Mouse (Mus musculus) R1 (cell line): Measurements from ENCODE around the gene Lepr.

Source experiments
- DNase-seq: peaks from one replicate; pipeline ENCODE4 v3.0.0-alpha.2; 2018; ENCODE audit warnings: low read depth, low spot score

Lepr gene

GRCm38 (mm10) chr4:101717367-101718121 is at the start of gene Lepr:
Gene Lepr, plus strand, starts transcription at chr4:101717404.
- peak; percentile 56 for DNase-seq

GRCm38 (mm10) chr4:101669161-101669560 is 48.0 kb upstream of the Lepr start:
- no peak for DNase-seq

GRCm38 (mm10) chr4:101669811-101670210 is 47.4 kb upstream of the Lepr start:
- no peak for DNase-seq

GRCm38 (mm10) chr4:101674790-101675189 is 42.4 kb upstream of the Lepr start:
- no peak for DNase-seq

DNA sequence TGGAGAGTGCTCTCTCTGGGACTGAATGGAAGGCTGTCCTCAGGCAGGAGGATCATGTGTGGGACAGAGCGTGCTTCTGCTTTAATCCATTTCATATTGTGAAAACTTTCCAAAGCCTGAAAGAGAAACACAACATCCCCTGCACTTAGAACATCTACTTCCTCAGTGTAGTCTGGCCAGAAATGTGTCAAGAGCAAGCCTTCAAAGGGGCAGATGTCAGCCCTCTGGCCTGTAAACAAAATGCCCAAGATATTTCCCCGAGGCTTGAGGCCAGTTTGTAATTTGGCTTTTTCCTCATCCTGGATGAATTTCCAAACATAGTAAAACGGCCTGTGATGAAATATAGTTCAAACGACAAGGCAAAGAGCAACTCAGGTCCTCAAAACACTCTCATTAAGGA is 41.5 kb upstream of the Lepr start:
- DNase-seq = no peak

GRCm38 (mm10) chr4:101682620-101683019 is 34.6 kb upstream of the Lepr start:
- DNase-seq = no peak

DNA sequence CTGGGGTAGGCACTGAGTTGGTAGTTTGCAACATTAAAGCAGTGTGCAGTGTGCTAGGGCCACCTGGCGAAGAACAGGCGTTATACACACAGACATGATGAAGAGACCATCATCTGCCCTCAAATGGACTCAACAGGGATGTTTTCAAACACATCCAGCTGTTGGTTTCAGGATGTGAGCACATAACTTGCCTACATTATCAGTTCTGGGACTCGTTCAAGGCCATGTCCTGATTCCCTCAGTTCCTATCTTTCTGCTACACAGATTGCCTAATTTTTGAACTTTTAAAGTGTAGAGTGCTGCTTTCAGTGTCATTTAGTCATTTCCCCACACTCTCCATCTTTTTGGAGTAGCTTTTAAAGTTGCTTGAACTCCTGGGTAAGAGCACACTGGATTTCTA is 34.1 kb upstream of the Lepr start:
- DNase-seq = no peak

DNA sequence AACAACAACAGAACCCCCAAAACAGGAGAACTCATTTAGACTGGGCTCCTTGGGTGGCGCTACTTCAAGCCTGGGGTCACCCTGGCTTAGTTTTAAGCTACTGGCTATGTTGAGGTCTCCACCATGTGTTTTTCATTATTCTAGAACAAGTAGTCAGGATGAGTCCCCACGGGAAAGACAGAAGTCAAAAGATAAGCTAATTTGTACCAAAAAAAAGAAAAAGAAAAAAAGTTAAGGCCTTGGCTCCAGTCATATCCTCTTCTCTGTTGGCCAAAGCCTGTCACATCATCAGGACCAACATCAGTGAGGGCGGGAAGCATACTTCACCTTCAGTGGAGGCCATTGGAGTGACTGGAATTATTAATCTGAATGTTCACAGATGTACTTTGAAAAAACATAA is 32.4 kb upstream of the Lepr start:
- DNase-seq = no peak

DNA sequence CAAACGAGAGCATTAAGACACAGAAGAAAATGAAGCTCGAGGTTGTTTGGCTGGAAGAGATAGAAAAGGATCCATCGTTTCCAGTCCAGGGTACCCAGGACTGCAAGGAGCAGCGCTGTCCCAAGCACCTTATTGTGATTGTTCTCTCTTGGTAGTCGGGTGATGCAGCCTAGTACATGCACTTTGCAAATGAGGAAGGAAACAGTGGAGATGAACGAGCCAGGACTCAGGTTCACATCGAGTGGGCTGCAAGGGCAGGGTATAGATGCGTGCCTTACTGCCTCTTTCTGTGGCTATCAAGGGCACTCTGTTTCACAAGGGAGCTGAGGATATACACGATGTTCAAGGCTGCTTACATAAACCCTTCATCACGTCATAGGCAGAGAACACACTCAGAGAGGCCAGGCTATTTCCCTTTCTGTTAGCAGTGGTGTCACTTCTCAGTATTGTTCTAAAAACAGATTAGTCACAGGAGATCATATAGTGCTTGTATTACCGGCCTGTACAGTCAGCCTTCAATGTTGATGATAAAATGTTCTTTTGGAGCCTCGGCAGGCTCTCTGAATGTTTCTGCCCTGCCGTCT is 30.9 kb upstream of the Lepr start:
- no peak for DNase-seq

- DNase-seq = no peak
Measured at GRCm38 (mm10) chr4:101689241-101689640, 28.0 kb upstream of the Lepr start.

DNA sequence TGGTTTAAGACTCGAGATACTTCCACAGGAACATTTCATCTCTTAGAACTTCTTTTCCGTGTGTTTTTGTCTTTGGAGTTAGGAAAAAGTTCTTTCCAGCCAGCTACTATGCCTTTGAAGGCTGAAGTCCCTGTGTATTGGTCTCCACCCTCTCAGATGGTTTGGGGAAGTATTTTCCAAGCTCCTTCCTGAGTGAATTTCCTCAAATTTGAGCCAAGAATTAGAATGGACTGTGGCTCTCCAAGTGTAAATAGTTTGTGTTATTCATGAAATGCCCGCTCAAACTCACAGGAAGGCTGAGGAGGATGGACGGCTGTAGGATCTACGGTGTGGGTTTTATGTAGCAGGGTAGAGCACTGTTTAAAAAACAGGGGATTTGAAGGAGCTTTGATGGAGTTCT is 27.6 kb upstream of the Lepr start:
- DNase-seq = no peak

- no peak for DNase-seq
Measured at GRCm38 (mm10) chr4:101692892-101693291, 24.3 kb upstream of the Lepr start.

DNA sequence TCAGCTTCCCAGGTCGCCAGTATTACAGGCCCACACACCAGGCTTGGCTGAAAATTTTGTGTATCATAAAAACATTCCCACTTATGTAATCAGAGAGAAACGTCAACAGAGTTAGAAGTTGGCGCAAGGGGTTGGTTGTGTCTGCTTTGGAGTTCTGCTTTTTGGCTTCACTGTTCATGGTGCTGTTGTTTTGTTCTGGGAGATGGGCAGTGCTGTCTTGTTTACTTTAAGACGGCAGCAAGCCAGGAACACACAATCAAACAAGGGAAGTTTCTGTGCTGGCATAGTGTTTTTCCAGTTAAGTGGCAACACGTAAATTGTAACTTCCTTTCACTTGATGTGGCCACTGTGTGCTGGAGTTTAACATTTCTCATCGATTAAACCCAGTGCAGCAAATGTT is 22.7 kb upstream of the Lepr start:
- no peak for DNase-seq

- DNase-seq = no peak
Measured at GRCm38 (mm10) chr4:101697236-101697635, 20.0 kb upstream of the Lepr start.

DNA sequence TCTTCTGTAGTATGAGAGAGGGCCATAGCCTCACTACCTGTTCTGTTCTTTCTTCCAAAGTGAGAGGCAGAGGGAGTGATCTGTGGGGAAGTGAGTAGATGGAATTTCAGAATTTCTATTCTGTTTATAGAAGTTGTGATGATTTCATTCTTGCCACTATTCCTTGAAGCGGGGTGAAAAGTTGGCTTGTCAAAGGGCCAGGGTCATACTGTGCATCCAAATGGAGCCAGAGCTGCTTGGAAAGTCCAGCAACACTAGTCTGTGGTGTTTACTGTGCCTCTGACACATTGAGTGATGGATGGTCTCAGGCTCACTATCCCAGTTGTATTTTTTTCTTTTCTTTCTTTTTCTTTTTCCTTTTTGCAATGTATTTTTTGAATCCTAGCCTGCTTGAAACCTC is 17.8 kb upstream of the Lepr start:
- no peak for DNase-seq

GRCm38 (mm10) chr4:101700892-101701640 is 16.1 kb upstream of the Lepr start:
- no peak for DNase-seq

DNA sequence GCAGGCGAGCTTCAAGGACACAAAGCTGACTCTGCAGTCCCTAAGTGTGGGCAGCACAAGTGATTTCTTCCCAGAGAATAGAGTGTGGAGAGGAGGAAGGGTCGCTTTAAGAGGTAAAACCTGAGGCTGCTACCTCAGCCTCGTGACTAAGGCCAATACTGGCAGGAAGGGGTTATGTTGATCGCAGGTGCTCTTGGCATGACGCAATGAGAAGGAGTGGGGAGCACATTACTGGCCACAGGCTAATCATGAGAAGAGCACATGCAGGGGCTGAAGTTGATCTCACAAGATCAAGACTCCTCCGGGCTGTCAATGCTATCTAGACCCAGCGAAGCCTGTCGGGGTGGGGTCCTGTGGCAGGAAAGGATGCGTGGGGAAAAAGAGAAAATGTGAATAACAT is 11.9 kb upstream of the Lepr start:
- no peak for DNase-seq

- DNase-seq = no peak
Measured at GRCm38 (mm10) chr4:101707234-101707633, 10.0 kb upstream of the Lepr start.

GRCm38 (mm10) chr4:101707953-101708352 is 9.3 kb upstream of the Lepr start:
- no peak for DNase-seq

DNA sequence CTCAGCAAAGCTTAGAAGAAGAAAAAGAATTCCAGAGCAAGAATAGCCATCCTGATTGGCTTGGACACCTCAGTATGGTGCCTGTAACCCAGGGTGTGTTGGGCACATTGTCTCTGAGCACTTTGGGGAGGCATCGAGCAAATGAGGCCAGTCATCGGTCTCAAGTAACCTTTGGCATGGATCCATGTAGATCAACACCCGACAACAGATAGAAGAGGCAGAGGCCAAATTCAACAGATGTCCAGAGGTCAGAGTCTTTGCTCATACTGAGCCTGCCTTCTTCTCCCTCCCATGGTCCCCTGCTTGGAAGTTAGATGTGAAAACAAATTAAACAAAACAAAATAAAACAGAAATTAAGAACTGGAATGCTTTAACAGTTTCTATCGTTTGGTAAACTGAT is 6.8 kb upstream of the Lepr start:
- no peak for DNase-seq

- no peak for DNase-seq
Measured at GRCm38 (mm10) chr4:101711100-101711499, 6.1 kb upstream of the Lepr start.

- no peak for DNase-seq
Measured at GRCm38 (mm10) chr4:101712563-101712962, 4.6 kb upstream of the Lepr start.

- DNase-seq = no peak
Measured at GRCm38 (mm10) chr4:101715302-101715701, 1.9 kb upstream of the Lepr start.
